Comparison of ENCODE assay signal across 8 mouse cellular contexts in the genomic region with DNA sequence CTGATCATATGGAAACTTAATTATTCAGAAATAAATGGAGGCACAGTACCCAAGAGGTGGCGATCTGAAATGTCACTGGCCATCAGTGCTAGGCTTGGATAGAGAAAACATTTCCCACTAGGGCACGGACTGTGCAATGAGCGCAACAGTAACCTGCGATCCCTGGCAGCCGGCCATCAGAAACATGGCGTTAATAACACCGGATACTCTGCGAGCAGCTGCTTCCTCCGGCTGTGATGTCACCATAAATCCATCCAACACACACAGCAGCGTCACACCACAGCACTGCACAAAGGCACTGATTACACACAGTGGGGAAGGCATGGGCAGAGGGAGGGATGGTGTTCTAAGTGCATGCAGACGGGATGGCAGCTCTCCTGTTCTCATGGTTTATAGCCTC. TPM values are rescaled to one million over a fixed set of nuclear protein-coding genes. Genes with fewer than 3 reads are reported as not detected.
DNase-seq lines count a peak whose midpoint lies in the region; ATAC-seq lines count a peak whose summit lies in the region.

No protein-coding gene starts in this region.

- 86% methylated on average over 11 of the region's 11 CpGs for WGBS in forebrain, embryonic 10.5 days
- 28% methylated on average over 11 of the region's 11 CpGs for WGBS in heart, embryonic 16.5 days
- WGBS in midbrain, embryonic 16.5 days: 29% methylated on average over 11 of the region's 11 CpGs

- no peak overlapping the region for H3K4me3 ChIP-seq in forebrain, embryonic 10.5 days
- H3K4me3 ChIP-seq in heart, embryonic 16.5 days (ENCODE audit: low read length): no peak overlapping the region
- H3K4me3 ChIP-seq in midbrain, embryonic 16.5 days (ENCODE audit: low read depth, low read length): no peak overlapping the region

- H3K36me3 ChIP-seq in forebrain, embryonic 10.5 days (replicated peaks): peaks cover 18% of the 10 kb centered on the region
- peaks cover 3% of the 10 kb centered on the region for H3K36me3 ChIP-seq in heart, embryonic 16.5 days (ENCODE audit: control insufficient read depth, insufficient read depth)
- peaks cover 4% of the 10 kb centered on the region; the same call in 1 of the 2 replicates for H3K36me3 ChIP-seq in midbrain, embryonic 16.5 days (ENCODE audit: control insufficient read depth, insufficient read depth, low read length)

- peaks cover 59% of the 10 kb centered on the region for H3K4me1 ChIP-seq in forebrain, embryonic 10.5 days
- peaks cover 57% of the 10 kb centered on the region for H3K4me1 ChIP-seq in heart, embryonic 16.5 days (ENCODE audit: control insufficient read depth, insufficient read depth, low read length)
- H3K4me1 ChIP-seq in midbrain, embryonic 16.5 days (ENCODE audit: control insufficient read depth, insufficient read depth, low read length): peaks cover 49% of the 10 kb centered on the region

- peak; percentile 65 to 81 for DNase-seq in cerebellum, postnatal 14 days
- no peak for DNase-seq in cerebellum, adult 11-12 months
- no peak for DNase-seq in forebrain, embryonic 10.5 days (ENCODE audit: extremely low spot score, low spot score)
- peak; percentile 93 for DNase-seq in kidney, postnatal 10 days
- no peak for DNase-seq in thymus, postnatal 36 days

- H3K9me3 ChIP-seq in forebrain, embryonic 10.5 days: no peaks in the 10 kb centered on the region
- H3K9me3 ChIP-seq in heart, embryonic 16.5 days (replicated peaks; ENCODE audit: control insufficient read depth, low read length): no peaks in the 10 kb centered on the region
- no peaks in the 10 kb centered on the region for H3K9me3 ChIP-seq in midbrain, embryonic 16.5 days (replicated peaks; ENCODE audit: control insufficient read depth, low read length, poor library complexity, severe bottlenecking)

- H3K9ac ChIP-seq in heart, embryonic 16.5 days (ENCODE audit: low read length): no peak overlapping the region
- H3K9ac ChIP-seq in midbrain, embryonic 16.5 days (ENCODE audit: low read depth, low read length): no peak overlapping the region

- H3K4me2 ChIP-seq in heart, embryonic 16.5 days (ENCODE audit: low read depth, low read length): no peak overlapping the region
- no peak overlapping the region for H3K4me2 ChIP-seq in midbrain, embryonic 16.5 days (ENCODE audit: low read length)

- ATAC-seq in heart, embryonic 16.5 days (replicated peaks; ENCODE audit: extremely low read depth, insufficient read depth, low FRiP score): peak; percentile 41
- no peak for ATAC-seq in midbrain, embryonic 16.5 days
- ATAC-seq in activated CD4-positive, CD25-positive, alpha-beta regulatory T cell, adult 4 months: no peak

- peak overlapping the region; percentile 93; the same call in 1 of the 2 replicates for H3K27ac ChIP-seq in forebrain, embryonic 10.5 days
- H3K27ac ChIP-seq in heart, embryonic 16.5 days (ENCODE audit: low read length): peak overlapping the region; percentile 71
- 0 out of 2 replicates have a peak overlapping the region, but pooled peaks have one; percentile 40 for H3K27ac ChIP-seq in midbrain, embryonic 16.5 days (ENCODE audit: low read length)

- H3K27me3 ChIP-seq in forebrain, embryonic 10.5 days (ENCODE audit: poor library complexity, severe bottlenecking): no peaks in the 10 kb centered on the region
- H3K27me3 ChIP-seq in heart, embryonic 16.5 days (ENCODE audit: control insufficient read depth, insufficient read depth, low read length): no peaks in the 10 kb centered on the region
- no peaks in the 10 kb centered on the region for H3K27me3 ChIP-seq in midbrain, embryonic 16.5 days (ENCODE audit: control insufficient read depth, insufficient read depth, low read depth, low read length)

RNA-seq across cellular contexts. Expression of gene Selplg, which starts 36.7 kb away (rescaled TPM):
- 0.74 and 0.82 TPM in 2 replicates for polyA plus RNA-seq in forebrain, embryonic 10.5 days (2016; fragmentation: Nextera tagmentation; extraction: Ambion mirVana)
- 10.1 and 29.8 TPM in 2 replicates for polyA plus RNA-seq in heart, embryonic 16.5 days (2015; fragmentation: Nextera tagmentation; extraction: Ambion mirVana)
- polyA plus RNA-seq in midbrain, embryonic 16.5 days (2015; fragmentation: Nextera tagmentation; extraction: Ambion mirVana): 1.6 and 2.0 TPM in 2 replicates
- 100 to 1,000 TPM; 629 to 698 TPM for polyA plus RNA-seq in activated CD4-positive, CD25-positive, alpha-beta regulatory T cell, adult 4 months (2017; shearing (Covaris generic))

RNA-seq across cellular contexts. Expression of gene Coro1c, which starts 39.4 kb away (rescaled TPM):
- 209 and 210 TPM in 2 replicates for polyA plus RNA-seq in forebrain, embryonic 10.5 days (2016; fragmentation: Nextera tagmentation; extraction: Ambion mirVana)
- 85.9 and 89.0 TPM in 2 replicates for polyA plus RNA-seq in heart, embryonic 16.5 days (2015; fragmentation: Nextera tagmentation; extraction: Ambion mirVana)
- polyA plus RNA-seq in midbrain, embryonic 16.5 days (2015; fragmentation: Nextera tagmentation; extraction: Ambion mirVana): 201 and 209 TPM in 2 replicates
- 10 to 100 TPM; 59.2 to 70.7 TPM for polyA plus RNA-seq in activated CD4-positive, CD25-positive, alpha-beta regulatory T cell, adult 4 months (2017; shearing (Covaris generic))

Comparison
In these comparisons a context has a peak if more than half of its experiments do, and no peak if none do; other contexts are left out.
1. DNase-seq: peak in cerebellum, postnatal 14 days (2 of 2) and kidney, postnatal 10 days (single experiment); none in cerebellum, adult 11-12 months (single experiment), forebrain, embryonic 10.5 days (single experiment) and thymus, postnatal 36 days (0 of 2).
2. H3K27ac ChIP-seq: peak in every context shown above with its lines; median percentile 93 in forebrain, embryonic 10.5 days; 71 in heart, embryonic 16.5 days; 40 in midbrain, embryonic 16.5 days.
3. RNA of gene Selplg, which starts 36.7 kb away (polyA plus RNA-seq): 629 to 698 TPM in activated CD4-positive, CD25-positive, alpha-beta regulatory T cell, adult 4 months; 10.1 to 29.8 TPM in heart, embryonic 16.5 days, 1.6 to 2.0 TPM in midbrain, embryonic 16.5 days and 0.74 to 0.82 TPM in forebrain, embryonic 10.5 days; every median in the first group is over 10 times any median in the second.